Mouse (Mus musculus): ENCODE measurements at regions not wholly inside any gene's neighbourhood (a gene's known extent, or its start where the extent isn't known, plus 50 kb on each side); places are given as distances from the start of the nearest gene placed in this dataset.
"Not testable (repeated sequence)": the region's sequence is repeated elsewhere in the genome, so short reads cannot be mapped to it uniquely, and the experiment has no call there.

- DNase-seq: no peak
Measured at GRCm38 (mm10) chr7:87096500-87096899, 100.6 kb downstream of the Vmn2r79 start.

GRCm38 (mm10) chr7:87099611-87100010 lies 103.7 kb downstream of the Vmn2r79 start:
- not testable (repeated sequence) for DNase-seq

GRCm38 (mm10) chr7:87100377-87100776 lies 104.5 kb downstream of the Vmn2r79 start:
- not testable (repeated sequence) for DNase-seq

GRCm38 (mm10) chr7:87101281-87101680 lies 105.4 kb downstream of the Vmn2r79 start:
- DNase-seq: not testable (repeated sequence)

GRCm38 (mm10) chr7:87110312-87110984 lies 114.5 kb downstream of the Vmn2r79 start:
- no peak for DNase-seq

DNA sequence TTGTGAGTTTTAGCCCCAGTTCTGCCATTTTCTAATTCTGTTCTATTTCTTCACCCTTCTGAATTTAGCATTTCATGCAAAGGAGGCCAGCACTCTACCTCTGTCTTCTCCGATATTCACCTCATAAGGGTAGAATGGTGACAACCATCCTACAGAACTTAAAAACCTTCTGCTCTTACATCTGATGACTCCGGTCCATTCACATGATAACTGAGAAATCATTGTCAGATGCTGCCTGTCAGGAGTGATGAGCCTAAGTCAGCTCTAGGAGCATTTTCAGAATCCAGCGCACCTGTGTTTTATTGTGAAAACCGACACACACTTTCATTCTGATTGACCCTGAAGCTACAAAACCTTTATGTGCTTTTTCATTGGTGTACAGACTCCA lies 115.1 kb downstream of the Vmn2r79 start:
- DNase-seq: no peak

- DNase-seq: peak in 1 of 2 experiments; percentile 17
Measured at GRCm38 (mm10) chr7:87113654-87114053, 117.7 kb downstream of the Vmn2r79 start.

- no peak for DNase-seq
Measured at GRCm38 (mm10) chr7:87122516-87122915, 123.4 kb upstream of the Nox4 start.

DNA sequence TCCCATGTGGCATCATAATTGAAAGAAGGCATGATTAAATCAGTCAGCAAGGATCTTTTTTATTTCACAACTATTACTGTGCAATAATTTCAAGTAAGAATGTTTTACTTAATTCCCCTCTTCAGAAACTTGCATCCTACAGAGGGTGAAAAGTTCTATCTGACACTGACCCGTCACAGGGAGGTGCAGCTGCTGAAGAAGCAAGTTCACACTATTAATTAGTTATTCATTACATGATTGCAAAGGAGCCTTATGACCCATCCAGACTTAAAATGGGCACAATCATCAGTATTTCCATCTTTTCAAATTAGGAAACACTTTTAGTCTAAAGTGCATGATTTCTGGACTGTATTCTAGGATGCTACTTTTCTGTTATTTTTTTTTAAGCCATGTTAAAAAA lies 100.0 kb upstream of the Nox4 start:
- no peak for DNase-seq

DNA sequence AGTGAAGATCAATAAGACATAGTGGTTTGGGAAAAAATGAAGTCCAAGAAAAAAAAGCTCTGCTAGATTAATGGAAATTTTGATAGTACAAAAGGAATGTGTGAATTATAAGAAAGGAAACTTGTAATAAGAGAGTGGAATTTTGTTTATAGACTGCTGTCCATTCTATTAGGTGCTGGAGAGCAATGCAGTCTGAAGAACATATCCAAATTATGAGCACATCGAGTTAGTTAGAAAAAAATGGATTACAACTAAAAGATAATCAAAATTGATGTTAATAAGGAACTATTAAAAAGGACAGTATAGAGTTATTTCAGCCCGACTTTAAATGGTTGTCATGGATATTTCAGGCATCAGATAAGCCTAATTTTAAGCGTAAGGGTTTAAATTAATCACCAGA lies 98.2 kb upstream of the Nox4 start:
- DNase-seq: no peak

- no peak for DNase-seq
Measured at GRCm38 (mm10) chr7:87148681-87149080, 97.2 kb upstream of the Nox4 start.

DNA sequence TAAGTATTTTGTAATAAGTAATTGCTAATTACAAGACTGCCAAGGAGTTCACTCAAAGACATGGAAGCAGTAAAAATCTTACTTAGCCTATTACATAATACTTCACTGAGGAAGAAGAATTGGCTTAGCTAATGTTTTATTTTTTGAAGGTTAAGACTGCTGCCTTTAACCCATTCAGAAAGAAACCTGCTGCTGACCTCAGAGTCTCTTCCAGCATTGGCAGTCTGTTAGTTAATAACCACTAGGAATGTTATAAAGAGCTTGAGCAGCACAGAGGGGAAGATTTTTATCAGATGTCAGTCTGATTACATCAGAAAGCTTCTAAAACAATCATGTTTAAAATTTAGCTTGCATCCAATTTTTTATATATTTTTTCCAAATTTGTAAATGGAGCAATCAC lies 94.9 kb upstream of the Nox4 start:
- no peak for DNase-seq

- DNase-seq: no peak
Measured at GRCm38 (mm10) chr7:87186443-87187153, 59.3 kb upstream of the Nox4 start.

DNA sequence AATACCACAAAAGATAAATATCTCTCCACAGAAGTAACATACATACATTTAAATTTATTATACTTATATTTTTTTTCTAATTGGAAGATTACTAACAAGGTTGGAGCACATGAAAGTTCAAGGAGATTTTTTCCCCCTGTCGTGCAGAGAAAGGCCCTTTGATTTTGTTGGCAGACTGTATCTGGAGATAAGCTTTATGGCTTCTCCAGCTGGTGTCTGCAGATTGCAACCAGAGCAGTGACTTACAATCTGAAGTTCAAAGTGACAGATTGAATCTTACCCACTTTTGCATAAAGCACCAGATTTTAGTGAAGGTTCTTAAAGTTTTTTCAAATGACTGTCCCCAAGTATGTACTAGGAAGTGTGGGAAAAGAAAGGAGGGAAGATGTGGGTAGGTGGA lies 50.2 kb upstream of the Nox4 start:
- no peak for DNase-seq
